Mouse (Mus musculus): ENCODE measurements around the gene Gm17359.

DNA sequence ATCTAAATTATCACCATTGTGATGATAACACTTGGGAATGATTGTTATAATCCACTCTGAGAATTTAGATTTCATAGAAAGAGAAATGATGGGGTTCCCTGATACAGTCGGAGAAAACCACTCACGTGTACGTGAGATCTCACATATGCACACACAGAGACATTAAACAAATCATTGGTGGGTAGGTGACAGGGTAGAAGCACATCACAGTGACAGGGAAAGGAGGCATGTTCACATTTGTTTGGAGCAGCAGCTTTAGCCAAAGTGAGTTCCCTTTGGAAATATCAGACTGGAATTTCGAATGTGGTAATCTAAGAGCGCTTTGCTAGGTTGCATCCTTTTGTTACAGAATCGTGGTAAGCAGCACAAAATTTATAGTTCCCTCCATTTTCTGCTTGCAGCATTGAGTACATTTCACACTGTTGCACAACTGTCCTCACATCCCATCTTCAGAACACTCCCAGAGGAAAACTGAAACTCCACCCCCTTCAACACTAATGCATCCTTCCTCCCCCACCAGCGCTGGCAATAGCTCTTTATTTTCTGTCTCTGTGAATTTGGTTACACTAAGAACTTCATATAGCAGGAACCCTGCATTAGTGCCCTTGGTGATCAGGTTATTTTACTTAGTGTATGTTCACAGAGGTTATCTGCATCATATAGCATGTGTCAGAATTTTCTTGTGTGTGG, 35.2 kb downstream of the Gm17359 start:
- TF ChIP-seq POLR2A (IDR thresholded peaks at IDR 0.05; ENCODE audit: borderline replicate concordance, extremely low read depth, insufficient read depth, insufficient read length, poor library complexity, severe bottlenecking): no peak
- no peak for TF ChIP-seq CTCF (IDR thresholded peaks at IDR 0.05; ENCODE audit: borderline replicate concordance, extremely low read depth, insufficient read depth, insufficient read length)

All from brain, embryonic 14.5 days (tissue).